Mouse (Mus musculus) heart, postnatal 25 days (tissue): ENCODE data around the gene Pip5k1c. TPM values are rescaled to one million over a fixed set of nuclear protein-coding genes. Genes with fewer than 3 reads are reported as not detected.

ENCODE experiments used
- DNase-seq: peaks from one replicate; pipeline ENCODE4 v3.0.0; 2022; ENCODE audit warnings: low spot score
- intact Hi-C: fragments of 180-260 bp; cut with DNase I; formaldehyde crosslinking; loops from one replicate; pipeline ENCODE4 v1.15.1; 2025
- total RNA-seq, 2 experiments: library from RNA; stranded (reverse); gene quantifications; 2 replicates each; pipeline ENCODE4 v1.2.3; 2021

The Pip5k1c gene
- 10 to 100 TPM; 30.0 to 33.7 TPM for total RNA-seq

DNA sequence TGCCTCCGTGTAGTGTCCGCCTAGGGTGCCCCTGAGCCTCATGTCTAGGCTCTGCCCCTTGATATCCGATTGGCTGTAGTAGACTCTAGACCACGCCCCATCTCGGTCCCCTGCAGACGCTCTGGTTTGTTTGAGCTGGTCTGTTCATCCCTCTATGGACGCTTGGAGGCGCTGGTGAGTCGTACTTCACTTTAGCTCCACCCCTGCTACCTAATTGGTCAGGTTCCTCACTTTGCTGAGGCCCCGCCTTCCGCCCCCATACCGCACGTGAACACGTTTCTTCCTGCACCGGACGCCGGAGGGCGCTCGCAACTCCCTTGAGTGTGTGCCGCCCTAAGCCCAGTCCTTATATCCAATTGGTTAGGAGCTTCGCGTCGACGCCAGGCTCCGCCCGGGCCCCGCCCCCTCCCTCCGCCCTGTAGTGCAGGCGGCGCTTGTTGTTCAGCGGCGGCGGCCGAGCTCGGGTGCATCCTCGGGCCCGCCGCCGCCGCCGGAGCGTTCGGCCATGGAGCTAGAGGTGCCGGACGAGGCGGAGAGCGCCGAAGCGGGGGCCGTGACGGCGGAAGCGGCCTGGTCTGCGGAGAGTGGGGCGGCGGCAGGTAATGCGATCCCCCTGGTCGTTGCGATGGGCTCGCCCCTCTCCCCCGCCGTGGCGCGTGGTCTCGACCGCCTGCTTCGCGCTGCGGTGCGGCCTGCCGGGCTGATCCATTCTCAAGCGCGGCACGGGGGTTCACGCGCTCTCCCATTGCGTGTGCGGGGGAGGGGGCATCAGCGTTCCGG, at the start of gene Pip5k1c:
Gene Pip5k1c, plus strand, starts transcription at position 410 of the 780 bp plus-strand sequence.
- intact Hi-C loops, result loop anchor here (2.0 kb wide), 1 partner anchor 28 kb away; the partner anchor contains the start of gene Cactin

DNA sequence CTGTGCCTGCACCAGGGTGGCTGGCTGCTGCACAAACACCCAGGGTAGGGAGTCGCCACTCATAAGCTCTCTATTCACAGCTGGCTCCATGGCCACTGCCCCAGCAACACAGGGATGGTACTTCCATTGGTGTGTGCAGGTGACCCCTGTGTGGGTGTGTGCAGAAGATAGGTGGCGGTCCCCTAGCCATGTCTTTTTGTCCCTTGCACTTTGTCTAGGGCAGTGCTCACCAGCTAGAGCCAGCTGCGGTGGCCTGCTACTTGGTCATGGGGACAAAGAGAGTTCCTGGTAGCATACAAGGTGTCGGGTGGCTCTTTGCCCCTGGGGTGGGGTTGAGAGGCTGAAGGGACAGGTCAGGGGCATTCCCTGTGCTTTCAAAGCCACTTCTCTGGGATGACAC, 48.6 kb upstream of the Pip5k1c start:
- no peak for DNase-seq
- intact Hi-C loops, result no loop called here

More for the DNA sequence above, at the start of gene Pip5k1c:
- DNase-seq, result peak; percentile 99

DNA sequence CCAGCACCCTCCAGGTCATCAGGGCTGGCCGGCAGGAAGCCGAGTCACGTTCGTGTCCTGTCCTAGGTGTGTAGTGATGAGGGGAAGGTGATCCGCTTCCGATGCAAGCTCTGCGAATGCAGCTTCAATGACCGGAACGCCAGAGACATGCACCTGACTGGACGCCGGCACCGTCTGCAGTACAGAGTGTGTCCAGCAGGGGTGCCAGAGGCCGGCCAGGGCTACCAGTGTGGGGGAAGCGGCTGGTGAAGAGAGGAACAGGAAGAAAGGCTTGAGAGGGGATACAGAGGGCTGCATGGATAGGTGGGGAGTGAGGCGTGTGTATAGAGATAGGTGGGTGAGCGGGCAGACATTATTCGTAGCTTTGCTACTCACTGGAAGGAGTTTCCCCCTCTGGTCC, 48.2 kb upstream of the Pip5k1c start:
- no peak for DNase-seq
- intact Hi-C loops, result no loop called here

DNA sequence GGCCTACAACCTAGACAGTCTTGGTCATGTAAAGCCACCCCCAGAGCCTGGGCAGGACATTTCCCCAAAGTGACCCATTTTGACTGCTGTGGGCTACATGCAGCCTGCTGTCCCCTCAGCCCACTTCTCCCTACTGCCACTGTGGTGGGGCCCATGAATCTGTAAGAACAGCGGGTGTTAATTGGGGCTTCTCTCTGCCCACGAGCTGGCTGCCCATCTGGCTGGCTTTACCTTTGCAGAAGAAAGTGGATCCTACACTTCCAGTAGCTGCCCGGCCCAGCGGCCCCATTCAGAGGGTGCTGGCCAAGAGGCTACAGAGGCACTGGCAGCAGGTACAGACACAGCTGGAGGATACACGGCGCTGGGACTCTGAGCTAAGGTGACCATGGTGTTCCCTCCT, 47.6 kb upstream of the Pip5k1c start:
- intact Hi-C loops, result no loop called here
- no peak for DNase-seq

DNA sequence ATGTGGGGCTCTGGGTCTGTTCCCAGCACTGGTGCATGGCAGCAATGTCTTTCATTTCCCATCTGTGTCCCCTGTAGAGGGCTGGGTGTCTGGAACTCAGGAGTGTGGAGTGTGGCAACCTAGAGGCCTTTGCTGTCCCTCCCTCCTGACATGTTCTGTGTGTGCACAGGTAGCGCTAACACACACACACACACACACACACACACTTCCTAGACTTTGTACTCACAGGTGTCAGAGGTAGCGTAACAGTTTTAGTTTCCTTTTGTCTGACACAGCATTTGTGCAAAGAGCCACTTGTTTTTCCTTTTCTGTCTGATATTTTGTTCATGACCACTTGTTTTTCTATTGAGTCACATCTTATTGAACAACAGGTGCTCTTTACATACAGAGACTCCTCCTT, 45.0 kb upstream of the Pip5k1c start:
- DNase-seq, result no peak
- intact Hi-C loops, result no loop called here

DNA sequence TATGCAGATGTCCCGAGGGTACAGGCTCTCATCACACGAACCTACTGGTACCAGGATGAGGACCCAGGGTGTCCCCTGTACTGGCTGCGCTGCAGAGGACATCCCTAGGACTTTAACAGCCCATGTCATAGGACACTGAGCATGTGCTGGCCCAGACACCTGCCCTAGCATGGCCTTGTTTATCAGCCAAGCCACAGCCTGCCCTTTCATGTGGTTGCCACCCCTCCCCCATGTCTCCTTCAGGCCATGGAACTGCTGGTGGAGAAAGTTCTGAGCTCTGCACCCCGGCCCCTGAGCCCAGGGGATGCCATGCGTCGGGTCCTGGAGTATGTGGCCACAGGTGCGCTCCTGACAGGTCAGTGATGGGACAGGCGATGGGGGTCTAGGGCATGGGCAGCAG, 43.3 kb upstream of the Pip5k1c start:
- intact Hi-C loops, result no loop called here
- no peak for DNase-seq

DNA sequence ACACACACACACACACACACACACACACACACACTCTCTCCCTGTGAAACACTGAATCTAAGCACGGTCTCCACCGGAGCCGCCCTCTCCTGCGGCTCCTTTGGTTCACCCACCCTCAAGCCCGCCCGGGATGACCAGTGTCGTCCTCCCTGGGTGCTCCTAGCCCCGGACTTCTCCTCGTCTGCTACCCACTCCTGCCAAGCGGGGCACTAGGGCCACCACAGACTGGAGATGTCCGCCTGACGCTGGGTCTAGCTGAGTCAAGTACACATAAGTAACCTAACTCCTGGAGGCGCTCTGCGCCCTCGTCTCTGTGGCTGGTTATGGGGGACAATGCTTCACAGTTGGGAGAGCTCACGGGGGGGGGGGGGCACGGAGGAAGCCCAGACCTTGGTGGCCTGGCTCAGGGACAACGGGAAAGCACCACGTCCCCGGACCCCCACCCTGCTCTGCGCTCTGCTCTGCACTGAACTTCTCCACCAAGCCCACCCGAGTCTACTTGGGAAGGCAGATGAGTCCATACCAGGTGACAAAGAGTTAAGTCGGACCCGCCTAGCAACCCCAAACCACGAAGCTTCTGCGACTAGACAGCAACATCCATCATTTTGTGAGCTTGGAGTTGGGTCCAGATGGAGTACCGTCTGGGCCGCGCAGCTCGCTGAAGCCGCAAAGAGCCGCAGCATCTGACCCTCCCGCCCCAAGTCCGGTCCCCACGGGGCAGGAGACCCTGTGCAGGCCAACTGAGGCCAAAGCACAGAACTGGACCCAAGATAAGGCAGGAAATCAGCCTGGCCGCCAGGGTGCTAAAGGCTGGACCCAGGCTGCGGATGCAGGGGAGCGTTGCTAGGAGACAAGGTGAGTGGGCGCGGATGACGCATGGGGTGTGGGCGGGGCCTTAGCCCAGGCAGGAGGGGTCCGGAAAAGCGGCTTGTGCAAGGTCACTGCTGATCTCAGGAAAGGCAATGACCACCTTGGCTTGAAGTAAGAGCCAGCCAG, 40.0 kb upstream of the Pip5k1c start, which contains the start of gene Matk:
Gene Matk, plus strand, starts transcription at position 512 of the 996 bp plus-strand sequence.
- DNase-seq, result no peak

DNA sequence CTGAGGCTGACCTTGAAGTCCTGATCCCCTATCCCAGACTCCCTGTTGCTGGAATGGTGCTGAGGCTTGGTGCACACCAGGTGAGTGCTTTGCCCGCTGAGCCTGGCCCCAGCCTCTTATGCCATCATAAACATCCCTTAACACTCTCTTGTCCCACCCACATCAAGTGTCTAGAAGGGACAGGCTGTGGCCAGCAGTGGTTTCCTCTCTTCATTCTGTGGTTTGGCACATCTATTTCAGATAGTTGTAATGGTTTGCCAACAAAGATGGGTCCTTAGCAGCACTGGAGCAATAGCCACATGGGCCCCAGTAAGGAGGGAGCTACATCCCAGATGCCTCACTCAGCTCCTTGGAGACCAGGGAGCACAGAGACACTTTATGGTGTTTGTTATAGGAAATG, 37.9 kb upstream of the Pip5k1c start:
- DNase-seq, result no peak
- intact Hi-C loops, result no loop called here

More for the DNA sequence above, 40.0 kb upstream of the Pip5k1c start, which contains the start of gene Matk:
- intact Hi-C loops, result no loop called here

DNA sequence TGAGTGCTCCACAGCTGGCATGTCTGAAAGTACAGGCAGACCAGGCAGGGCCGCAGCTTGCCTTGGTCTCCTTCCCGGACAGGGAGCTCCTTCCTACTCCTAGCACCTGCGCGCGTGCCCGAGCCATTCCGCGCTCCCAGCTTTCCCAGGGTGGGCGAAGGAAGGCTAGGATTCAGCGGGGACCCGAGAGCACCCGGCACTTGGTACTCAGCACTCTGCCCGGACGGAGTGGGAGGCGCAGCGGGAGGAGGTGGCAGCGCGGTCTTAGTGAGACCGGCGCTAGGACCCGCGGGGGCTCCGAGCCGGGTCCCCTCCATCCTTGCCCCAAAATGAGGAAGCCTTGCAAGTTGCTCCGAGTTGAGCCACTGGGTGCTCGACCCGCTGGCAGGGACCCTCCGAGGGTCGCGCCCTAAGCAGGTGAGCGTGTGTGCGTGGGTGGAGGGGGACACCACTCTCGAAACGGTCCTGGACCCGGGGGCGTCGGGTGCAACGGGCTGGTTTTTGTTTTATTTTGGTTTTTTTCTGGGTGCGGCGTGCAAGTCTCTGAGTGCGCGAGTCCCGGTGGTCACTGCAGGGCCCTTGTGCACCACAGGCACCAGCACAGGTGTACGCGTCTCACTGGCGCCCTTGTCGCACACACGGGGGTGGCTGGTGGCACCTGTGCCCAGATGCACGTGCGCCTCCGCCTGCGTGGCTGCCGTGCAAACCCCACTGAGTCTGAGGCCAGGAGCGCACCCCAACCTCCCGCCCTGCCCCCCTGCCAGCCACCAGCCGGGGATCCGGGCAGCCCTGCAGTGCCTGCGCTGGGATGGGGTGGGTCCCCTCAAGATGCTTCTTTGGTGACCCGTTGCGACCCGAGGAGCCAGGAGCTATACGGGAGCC, 35.4 kb upstream of the Pip5k1c start:
- intact Hi-C loops, result no loop called here
- no peak for DNase-seq

DNA sequence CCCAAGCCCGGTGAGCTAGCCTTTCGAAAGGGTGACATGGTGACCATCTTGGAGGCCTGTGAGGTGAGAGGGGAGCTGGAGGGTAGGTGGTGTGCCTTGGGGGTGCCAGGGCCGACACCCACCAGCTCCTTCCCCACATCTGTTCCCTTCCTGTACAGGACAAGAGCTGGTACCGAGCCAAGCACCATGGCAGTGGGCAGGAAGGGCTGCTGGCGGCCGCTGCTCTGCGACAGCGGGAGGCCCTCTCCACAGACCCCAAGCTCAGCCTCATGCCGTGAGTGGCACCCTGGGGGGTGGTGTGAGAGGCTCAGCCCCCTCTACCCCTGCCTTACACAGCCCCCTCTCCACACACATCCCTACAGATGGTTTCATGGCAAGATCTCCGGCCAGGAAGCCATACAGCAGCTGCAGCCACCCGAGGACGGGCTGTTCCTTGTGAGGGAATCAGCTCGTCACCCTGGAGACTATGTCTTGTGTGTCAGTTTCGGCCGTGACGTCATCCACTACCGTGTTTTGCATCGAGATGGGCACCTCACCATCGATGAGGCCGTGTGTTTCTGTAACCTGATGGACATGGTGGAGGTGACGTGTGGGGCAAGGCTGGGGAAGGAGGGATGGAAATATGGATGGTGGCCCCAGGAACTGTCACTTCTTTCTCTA, 33.4 kb upstream of the Pip5k1c start:
- no peak for DNase-seq
- intact Hi-C loops, result no loop called here

DNA sequence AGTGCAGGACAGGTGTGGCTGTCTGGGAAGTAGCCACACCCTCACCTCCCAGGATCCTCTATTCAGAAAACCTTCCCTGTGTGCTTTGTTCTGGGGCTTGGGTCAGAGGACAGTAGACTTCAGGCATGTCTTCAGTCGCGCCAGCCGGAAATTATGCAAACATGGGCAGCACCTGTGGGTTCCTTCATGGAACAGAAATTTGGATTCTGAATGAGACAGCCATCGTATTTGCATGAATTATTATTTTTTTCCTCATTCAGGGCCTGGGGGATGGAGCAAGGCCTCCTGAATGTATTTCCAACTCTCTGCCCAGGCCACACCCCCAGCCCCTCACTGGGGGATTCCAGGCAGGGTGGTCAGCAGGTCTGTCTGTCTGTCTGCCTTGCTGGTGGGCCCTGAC, 31.7 kb upstream of the Pip5k1c start:
- intact Hi-C loops, result no loop called here

DNA sequence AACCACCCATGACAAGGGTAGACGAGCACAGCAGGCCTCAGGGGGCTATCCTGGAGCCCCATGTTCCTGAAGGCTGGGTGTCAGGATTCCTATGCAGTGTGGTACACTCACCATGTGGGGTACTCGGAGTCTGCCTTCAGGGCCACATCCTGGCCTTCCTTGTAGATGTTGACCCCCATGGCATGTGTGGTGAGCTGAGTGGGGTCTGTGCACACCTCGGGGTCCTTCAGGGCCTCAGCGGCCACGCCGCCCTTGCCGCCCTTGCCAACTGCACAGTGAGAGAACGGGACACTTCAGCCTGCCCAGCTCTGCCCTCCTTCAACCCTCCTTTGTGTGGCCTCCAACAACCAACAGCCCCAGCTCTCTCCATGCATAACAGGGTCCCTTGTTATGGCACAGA, 27.2 kb upstream of the Pip5k1c start:
- intact Hi-C loops, result no loop called here
- no peak for DNase-seq

More for the DNA sequence above, 31.7 kb upstream of the Pip5k1c start:
- no peak for DNase-seq

DNA sequence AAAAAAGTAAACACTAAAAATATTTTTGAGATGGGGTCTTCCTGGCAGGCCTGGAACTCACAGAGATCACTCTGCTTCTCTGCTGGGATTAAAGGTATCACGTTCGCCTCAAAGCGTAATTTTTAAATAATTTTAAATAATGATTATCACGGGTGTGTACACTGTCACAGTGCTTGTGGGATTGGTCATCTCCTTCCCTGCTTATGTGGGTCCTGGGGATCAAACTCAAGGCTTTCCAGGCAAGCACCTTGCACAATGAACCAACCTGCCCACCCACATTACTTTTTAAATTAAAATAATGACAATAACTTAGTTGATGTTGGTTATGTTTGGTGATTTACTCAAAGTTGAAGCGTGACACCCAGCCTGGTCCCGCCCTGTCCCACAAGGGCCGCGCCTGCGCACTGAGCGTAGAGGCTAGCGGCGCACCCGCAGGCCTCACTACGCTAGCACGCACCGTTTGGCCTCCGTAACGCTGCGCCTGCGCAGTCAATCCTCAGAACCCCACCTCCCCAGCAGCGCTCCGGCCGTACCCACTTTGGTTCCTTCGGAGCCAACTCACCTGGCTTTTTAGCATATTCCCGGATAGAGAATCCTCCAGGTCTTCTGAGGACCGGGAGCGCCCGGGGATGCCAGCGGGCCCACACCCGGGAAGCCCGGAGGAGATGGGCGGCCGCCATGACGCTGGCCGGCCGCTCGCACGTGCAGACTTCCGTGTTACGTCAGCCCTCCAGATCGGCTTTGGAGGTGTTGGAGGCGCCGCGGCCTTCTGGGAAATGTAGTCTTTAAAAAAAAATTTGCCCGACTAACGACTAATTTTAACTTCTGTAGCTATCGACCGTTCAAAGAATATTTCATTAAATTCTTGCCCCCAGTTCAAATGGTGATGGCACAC, 26.3 kb upstream of the Pip5k1c start, which contains the start of the genes Mrpl54 and Apba3:
Gene Mrpl54, minus strand, starts transcription at position 724 of the 895 bp plus-strand sequence.
Gene Apba3, plus strand, starts transcription at position 750 of the 895 bp plus-strand sequence.
- peak; percentile 94 for DNase-seq
- intact Hi-C loops, result no loop called here

DNA sequence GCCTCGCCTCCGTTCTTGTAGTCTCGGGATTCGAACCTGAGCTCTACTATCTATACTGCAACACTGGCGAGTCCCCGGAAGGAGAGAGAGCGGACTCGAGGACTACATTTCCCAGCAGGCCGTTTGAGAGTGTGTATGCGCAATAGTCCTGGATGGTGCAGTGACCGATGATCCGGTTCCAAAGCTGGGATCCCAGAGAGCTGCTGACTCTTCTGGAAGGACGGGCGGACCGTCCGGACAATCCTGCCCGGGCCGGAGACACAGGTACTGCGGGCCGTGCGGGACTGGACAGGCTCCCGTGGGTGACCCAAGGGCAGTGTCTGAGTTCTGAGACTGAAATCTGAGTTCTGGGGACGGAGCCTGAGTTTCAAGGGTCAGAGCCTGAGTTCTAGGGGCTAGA, 24.7 kb upstream of the Pip5k1c start:
- intact Hi-C loops, result no loop called here
- DNase-seq, result peak; percentile 76

DNA sequence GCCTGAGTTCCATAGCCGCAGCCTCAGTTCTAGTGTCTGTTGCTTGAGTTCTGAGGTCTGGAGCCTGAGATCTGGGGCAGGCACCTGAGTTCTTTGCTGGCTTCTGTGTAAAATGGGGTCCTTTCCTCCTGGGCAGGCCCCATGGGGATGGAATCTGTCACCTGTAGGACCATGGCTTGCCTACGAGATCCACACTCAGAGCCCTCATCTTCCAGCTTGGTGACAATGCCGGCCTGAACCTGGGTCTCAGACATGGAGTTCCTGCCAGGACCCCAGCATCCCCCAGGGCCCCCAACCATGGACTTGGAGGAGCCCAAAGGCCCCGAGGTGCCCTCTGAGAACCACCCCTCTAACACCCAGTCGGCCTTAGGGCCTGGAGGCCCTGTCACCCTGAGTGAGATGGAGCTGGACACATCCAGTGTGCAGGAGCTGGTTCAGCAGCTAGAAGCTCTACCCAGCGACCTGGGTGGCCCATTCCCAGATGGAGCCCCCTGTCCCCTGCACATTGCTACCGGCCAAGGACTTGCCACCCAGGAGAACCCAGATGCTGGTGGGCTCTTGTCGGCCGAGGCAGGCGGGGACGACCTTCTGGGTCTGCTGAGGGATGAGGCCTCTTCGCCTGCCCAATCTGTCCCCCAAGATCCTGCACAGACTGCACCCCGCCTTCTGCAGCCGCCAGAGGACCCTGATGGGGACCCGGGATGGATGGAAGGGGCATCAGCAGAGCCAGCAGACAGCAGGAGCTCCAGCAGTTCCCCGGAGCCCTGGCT, 23.9 kb upstream of the Pip5k1c start:
- intact Hi-C loops, result no loop called here
- DNase-seq, result no peak

DNA sequence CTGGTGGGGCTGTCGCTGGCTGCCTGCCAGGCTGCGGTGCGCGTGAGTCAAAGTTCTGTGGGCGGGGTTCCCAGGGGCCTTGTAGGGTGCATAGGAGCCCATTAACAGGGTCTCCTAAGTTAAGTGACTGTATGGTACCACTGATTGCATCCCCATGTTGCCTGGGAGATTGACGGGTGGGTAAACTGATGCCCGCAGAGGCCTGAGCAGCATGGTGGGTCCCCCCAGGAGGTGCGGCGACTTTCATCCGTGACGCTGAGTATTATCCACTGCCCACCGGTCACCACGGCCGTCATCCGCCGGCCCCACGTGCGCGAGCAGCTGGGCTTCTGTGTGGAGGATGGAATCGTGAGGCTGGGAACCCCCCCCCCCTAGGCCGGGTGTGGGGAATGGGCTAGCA, 20.4 kb upstream of the Pip5k1c start:
- intact Hi-C loops, result no loop called here
- DNase-seq, result no peak

DNA sequence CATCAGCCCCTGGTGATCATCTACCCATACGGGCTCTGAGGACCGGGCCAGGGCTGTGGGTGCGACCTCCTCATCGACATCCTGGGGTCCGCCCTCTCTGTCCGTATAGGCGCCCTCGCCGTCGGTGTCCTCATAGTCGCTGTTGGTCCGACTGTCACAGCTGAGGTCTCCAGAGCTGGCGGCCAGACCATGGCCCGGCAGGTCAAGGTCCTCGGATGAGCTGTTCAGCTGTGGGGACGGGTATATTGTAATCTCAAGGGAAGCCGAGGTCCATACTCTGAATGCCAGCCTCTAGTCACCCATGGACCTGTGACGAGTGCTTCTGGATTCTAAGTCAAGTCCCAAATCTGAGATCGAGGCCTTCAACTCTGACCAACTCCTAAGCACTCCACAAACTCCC, 18.9 kb upstream of the Pip5k1c start:
- no peak for DNase-seq
- intact Hi-C loops, result no loop called here
